Mouse (Mus musculus) heart, postnatal 0 days (tissue): ENCODE measurements around the gene Sh3bp5.

ENCODE experiments used
- CTCF ChIP-seq: IDR thresholded peaks from 2 replicates; pipeline ENCODE4 v1.5.1; 2016; ENCODE audit warnings: antibody characterized with exemption, control low read depth, low read depth
- EP300 ChIP-seq: IDR thresholded peaks from 2 replicates; pipeline ENCODE4 v1.6.1; 2016; ENCODE audit warnings: antibody characterized with exemption, low read depth

DNA sequence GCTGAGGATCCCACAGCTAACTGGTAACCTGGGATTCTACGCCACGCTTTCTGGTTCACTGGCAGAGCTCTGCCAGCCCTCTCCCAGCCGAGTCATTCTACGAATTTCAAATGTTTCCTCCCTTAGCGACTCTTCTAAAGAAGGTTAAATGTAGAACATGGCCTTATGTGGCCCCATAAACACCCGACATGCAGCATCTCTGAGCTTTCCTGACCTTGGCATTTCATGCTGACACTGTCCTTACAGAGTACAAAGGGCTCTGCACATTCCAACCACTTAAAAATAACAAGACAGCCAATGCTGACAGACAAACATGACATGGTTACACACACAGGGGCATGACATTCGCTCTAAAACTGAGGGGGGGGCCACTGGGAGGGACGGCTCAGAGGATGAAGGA, 27.2 kb downstream of the Sh3bp5 start:
- TF ChIP-seq EP300 (peak; percentile 29; the same call in 1 of the 2 replicates), CTCF (no peak)
